Comparison of ENCODE assay signal across 21 mouse cellular contexts in genomic region chr8:94346264-94346663, GRCm38 (mm10). TPM values are rescaled to one million over a fixed set of nuclear protein-coding genes. Genes with fewer than 3 reads are reported as not detected.
DNase-seq lines count a peak whose midpoint lies in the region; ATAC-seq and TF ChIP-seq lines count a peak whose summit lies in the region.
"Had no signal": no experiment of that assay in that cellular context is flagged by ENCODE, and none has a peak within 500 bp of the region (broad histone marks: within the 10 kb centered on the region; RNA-seq: fewer than 3 reads in every experiment).

No protein-coding gene starts in this region.

- DNase-seq in A20 (ENCODE audit: low read depth, low spot score) (peak; percentile 70), MN1 (ENCODE audit: low spot score) (no peak)
- DNase-seq in B cell, adult 2 months, result peak; percentile 35 to 46
- DNase-seq in stomach, postnatal 0 days (ENCODE audit: low spot score), result no peak
- no peak for DNase-seq in right cerebral cortex, postnatal 25 days
- DNase-seq: adrenal gland, adult 2 months; adrenal gland, postnatal 36 days; cerebellum, adult 11 months; cerebellum, adult 8-10 months; cerebellum, postnatal 14 days; gastrocnemius, postnatal 10 days; heart, adult 2 months had no signal

- H3K9me3 ChIP-seq in stomach, postnatal 0 days (ENCODE audit: control insufficient read depth, low read length), result no peaks in the 10 kb centered on the region
- H3K9me3 ChIP-seq: embryonic facial prominence, embryonic 12.5 days; heart, embryonic 15.5 days; hindbrain, embryonic 10.5 days had no signal

- no peak overlapping the region for H3K4me2 ChIP-seq in stomach, postnatal 0 days (replicated peaks; ENCODE audit: low read depth)
- H3K4me2 ChIP-seq: embryonic facial prominence, embryonic 12.5 days; heart, embryonic 11.5 days; heart, embryonic 15.5 days; hindbrain, embryonic 14.5 days had no signal

- TF ChIP-seq CTCF in stomach, postnatal 0 days (IDR thresholded peaks at IDR 0.05; ENCODE audit: low read depth), result no peak

- H3K9ac ChIP-seq in stomach, postnatal 0 days (ENCODE audit: low read length), result no peak overlapping the region
- H3K9ac ChIP-seq: embryonic facial prominence, embryonic 12.5 days; heart, embryonic 15.5 days; hindbrain, embryonic 14.5 days had no signal

- no peaks in the 10 kb centered on the region for H3K36me3 ChIP-seq in stomach, postnatal 0 days (ENCODE audit: control insufficient read depth, insufficient read depth, low read length)
- H3K36me3 ChIP-seq: embryonic facial prominence, embryonic 12.5 days; heart, embryonic 15.5 days; hindbrain, embryonic 10.5 days had no signal

- no peak overlapping the region for H3K4me3 ChIP-seq in stomach, postnatal 0 days (ENCODE audit: low read depth, low read length)
- H3K4me3 ChIP-seq: embryonic facial prominence, embryonic 12.5 days; heart, adult 2 months; heart, embryonic 15.5 days; hindbrain, embryonic 10.5 days had no signal

- WGBS in stomach, postnatal 0 days, result 90% methylated on average over 13 of the region's 13 CpGs

- no peaks in the 10 kb centered on the region for H3K27me3 ChIP-seq in stomach, postnatal 0 days (ENCODE audit: control insufficient read depth, insufficient read depth, low read length)
- H3K27me3 ChIP-seq: embryonic facial prominence, embryonic 12.5 days; heart, embryonic 15.5 days had no signal

- no peaks in the 10 kb centered on the region for H3K4me1 ChIP-seq in stomach, postnatal 0 days (replicated peaks; ENCODE audit: control insufficient read depth, insufficient read depth)
- H3K4me1 ChIP-seq: embryonic facial prominence, embryonic 12.5 days; hindbrain, embryonic 10.5 days had no signal

- 0 out of 2 replicates have a peak overlapping the region, but pooled peaks have one; percentile 6 for H3K27ac ChIP-seq in stomach, postnatal 0 days (replicated peaks)
- H3K27ac ChIP-seq: embryonic facial prominence, embryonic 12.5 days; heart, adult 2 months; heart, embryonic 15.5 days; hindbrain, embryonic 10.5 days; hindbrain, embryonic 14.5 days had no signal

- 0 out of 2 replicates have a peak, but pooled peaks have one; percentile 26 for ATAC-seq in megakaryocyte progenitor cell, adult 5-6 weeks (replicated peaks; ENCODE audit: poor library complexity)
- ATAC-seq in stomach, postnatal 0 days (ENCODE audit: low FRiP score, low TSS enrichment), result no peak
- ATAC-seq: forebrain, embryonic 16.5 days had no signal

- no peak for TF ChIP-seq EP300 in stomach, postnatal 0 days (optimal IDR thresholded peaks at IDR 0.05)

RNA-seq across cellular contexts. Expression of gene Slc12a3, which starts 17.3 kb away (rescaled TPM):
- 0.12 and 0.17 TPM in 2 replicates for total RNA-seq in megakaryocyte progenitor cell, adult 5-6 weeks (2015)
- not detected in 2 replicates for total RNA-seq in megakaryocyte progenitor cell, adult 5-6 weeks (2017)
- polyA plus RNA-seq in stomach, postnatal 0 days (2015; fragmentation: Nextera tagmentation; extraction: Ambion mirVana), result 0.10 and 0.22 TPM in 2 replicates
- total RNA-seq: adrenal gland, postnatal 36 days; gastrocnemius, postnatal 10 days had no signal
- polyA plus RNA-seq: adrenal gland, adult 2 months; C2C12; forebrain, embryonic 11.5 days had no signal

RNA-seq across cellular contexts. Expression of gene Herpud1, which starts 40.0 kb away (rescaled TPM):
- 78.2 and 89.9 TPM in 2 replicates for total RNA-seq in megakaryocyte progenitor cell, adult 5-6 weeks (2015)
- total RNA-seq in megakaryocyte progenitor cell, adult 5-6 weeks (2017), result 83.3 and 99.5 TPM in 2 replicates
- polyA plus RNA-seq in stomach, postnatal 0 days (2015; fragmentation: Nextera tagmentation; extraction: Ambion mirVana), result 224 and 255 TPM in 2 replicates

Comparison
In these comparisons a context has a peak if more than half of its experiments do, and no peak if none do; other contexts are left out.
1. DNase-seq: peak in A20 (single experiment) and B cell, adult 2 months (2 of 2); none in stomach, postnatal 0 days (single experiment), MN1 (single experiment) and right cerebral cortex, postnatal 25 days (single experiment).